Mouse (Mus musculus) thymus, adult 2 months (tissue): ENCODE results near the gene Sulf2.

ENCODE experiments used
- CTCF ChIP-seq: fragments of 200-500 bp; IDR thresholded peaks from 2 replicates; pipeline ENCODE4 v1.5.1; 2012; ENCODE audit warnings: mild to moderate bottlenecking, control low read depth, low read length, moderate library complexity, borderline replicate concordance; ENCODE audit not compliant: control insufficient read depth, poor library complexity, insufficient read depth; ENCODE audit errors: extremely low read depth
- POLR2A ChIP-seq: fragments of 200-500 bp; IDR thresholded peaks from 2 replicates; pipeline ENCODE4 v1.6.1; 2012; ENCODE audit warnings: mild to moderate bottlenecking, low read length, control low read depth, moderate library complexity; ENCODE audit not compliant: control insufficient read depth, poor library complexity, insufficient read depth; ENCODE audit errors: extremely low read depth

DNA sequence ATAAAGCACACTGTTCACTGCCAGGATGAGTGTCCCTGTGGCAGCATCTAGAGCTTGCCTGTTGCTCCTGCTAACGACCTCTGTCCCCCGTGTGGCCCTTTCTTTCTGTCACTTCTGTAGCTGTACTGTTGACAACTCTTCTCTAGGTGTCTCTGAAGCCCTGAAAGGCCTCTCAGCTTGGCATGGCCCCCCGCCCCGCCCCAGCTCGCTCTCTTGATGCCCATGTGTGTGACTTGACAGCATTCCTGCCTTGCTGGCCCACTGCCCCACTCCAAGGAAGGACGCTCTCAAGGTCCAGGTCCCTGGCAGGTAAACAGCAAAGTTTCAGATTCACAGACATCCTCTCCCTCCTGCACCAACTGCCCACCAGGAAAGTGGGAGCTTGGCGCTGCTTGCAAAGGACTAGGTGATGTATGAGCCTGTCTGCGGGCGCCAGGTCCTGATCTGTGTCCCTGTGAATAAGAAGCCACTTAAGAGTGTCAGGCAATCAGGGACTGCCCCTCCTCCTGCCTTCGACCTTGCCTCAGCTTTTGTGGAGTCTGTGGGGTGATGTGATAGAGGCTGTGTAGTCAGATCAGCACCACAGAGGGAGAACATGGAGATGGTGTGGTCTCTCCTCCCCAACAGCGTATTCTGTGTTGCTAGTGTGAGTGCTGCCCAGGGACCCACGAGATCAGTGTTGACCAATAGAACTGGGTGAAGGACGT lies 40.8 kb upstream of the Sulf2 start:
- TF ChIP-seq CTCF (no peak), POLR2A (no peak)
